Mouse (Mus musculus): Measurements from ENCODE around the gene Lrrc27. TPM values are rescaled to one million over a fixed set of nuclear protein-coding genes. Genes with fewer than 3 reads are reported as not detected.

Gene Lrrc27
- polyA plus RNA-seq, 1 experiment = 5.4 TPM

DNA sequence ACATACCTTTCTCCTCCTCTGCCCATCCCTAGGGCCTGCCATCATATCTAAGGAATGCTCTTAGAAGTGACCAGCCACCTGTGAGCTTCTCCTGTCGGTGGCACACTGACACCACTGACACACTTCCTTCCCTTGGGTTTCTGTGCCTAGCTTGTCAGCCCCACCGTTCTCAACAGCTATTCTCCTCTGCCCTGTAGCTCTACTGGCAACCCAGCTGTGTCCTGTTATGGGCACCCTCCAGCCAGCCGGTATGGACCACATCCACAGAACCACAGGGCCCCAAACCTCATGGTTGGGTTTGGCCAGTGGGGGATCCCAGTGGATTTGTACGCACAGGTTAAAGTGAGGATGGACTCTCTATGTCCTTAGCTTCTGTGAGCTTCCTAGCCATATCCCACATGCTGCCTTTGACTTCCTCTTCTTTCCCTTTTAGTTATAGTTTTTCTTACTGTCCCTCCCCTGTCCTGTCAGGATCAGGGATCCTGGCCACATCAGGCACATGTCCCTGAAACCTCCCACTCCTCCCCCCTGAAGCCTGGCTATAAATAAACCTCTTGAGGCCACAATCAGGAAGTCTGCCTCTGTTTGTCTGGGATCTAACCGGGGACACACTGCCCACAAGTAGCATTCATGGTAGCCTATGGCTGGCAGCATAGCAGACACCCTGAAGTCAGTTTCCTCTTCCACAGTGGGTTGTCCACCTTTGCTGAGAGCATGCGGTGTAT is 15.8 kb downstream of the Lrrc27 start:
- H3K27me3 ChIP-seq (ENCODE audit: control insufficient read depth, insufficient read depth, insufficient read length) = no peaks in the 10 kb centered on the region
- no peak overlapping the region for H3ac ChIP-seq (ENCODE audit: control insufficient read depth, insufficient read length, low read depth)
- TF ChIP-seq USF1 (IDR thresholded peaks at IDR 0.05; ENCODE audit: low read depth) = no peak
- no peak for TF ChIP-seq MYOD1 (IDR thresholded peaks at IDR 0.05; ENCODE audit: control insufficient read depth, insufficient read length, low read depth)
- TF ChIP-seq MAX (IDR thresholded peaks at IDR 0.05) = no peak
- TF ChIP-seq CEBPB (IDR thresholded peaks at IDR 0.05; ENCODE audit: low read depth) = no peak
- no peak for TF ChIP-seq FOSL1 (IDR thresholded peaks at IDR 0.05; ENCODE audit: insufficient read depth, low read length, poor library complexity, severe bottlenecking)
- no peak for TF ChIP-seq MYOG (IDR thresholded peaks at IDR 0.05; ENCODE audit: control insufficient read depth, extremely low read depth, insufficient read length)
- TF ChIP-seq CTCF (IDR thresholded peaks at IDR 0.05; ENCODE audit: control insufficient read depth, insufficient read depth, insufficient read length) = no peak
- H3K36me3 ChIP-seq (ENCODE audit: control insufficient read depth, insufficient read depth) = no peaks in the 10 kb centered on the region
- no peaks in the 10 kb centered on the region for H3K79me2 ChIP-seq (ENCODE audit: control insufficient read depth, insufficient read depth)
- H3K4me3 ChIP-seq (ENCODE audit: insufficient read depth, poor library complexity, severe bottlenecking) = no peak overlapping the region
- no peaks in the 10 kb centered on the region for H3K79me3 ChIP-seq (ENCODE audit: low read depth)

DNA sequence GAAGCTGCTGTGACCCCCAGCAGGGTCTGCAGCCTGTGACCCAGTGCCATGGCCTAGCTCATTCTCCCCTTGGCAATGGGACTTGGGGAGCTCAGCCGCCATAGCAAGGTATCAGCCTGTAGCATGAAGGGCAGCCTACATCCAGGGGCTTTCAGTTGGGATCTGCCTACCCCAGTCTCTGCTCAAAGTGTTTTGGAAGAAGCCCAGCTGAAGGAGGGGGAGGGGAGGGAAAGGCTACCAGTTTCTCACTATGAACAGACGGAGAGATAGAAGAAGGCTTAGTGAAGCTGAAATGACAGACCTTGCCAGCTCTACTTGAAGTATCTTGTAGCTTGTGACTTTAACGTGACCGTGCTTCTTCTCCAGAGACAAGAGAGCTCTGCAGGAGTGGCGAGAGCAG is 17.0 kb downstream of the Lrrc27 start:
- Histone ChIP-seq H3K79me2 (ENCODE audit: control insufficient read depth, insufficient read depth) (no peaks in the 10 kb centered on the region), H3K4me3 (ENCODE audit: insufficient read depth, poor library complexity, severe bottlenecking) (no peak overlapping the region), H3K27me3 (ENCODE audit: control insufficient read depth, insufficient read depth, insufficient read length) (no peaks in the 10 kb centered on the region), H3K36me3 (ENCODE audit: control insufficient read depth, insufficient read depth) (no peaks in the 10 kb centered on the region), H3K79me3 (ENCODE audit: low read depth) (no peaks in the 10 kb centered on the region), H3ac (ENCODE audit: control insufficient read depth, insufficient read length, low read depth) (no peak overlapping the region)
- no peak for TF ChIP-seq MAX (IDR thresholded peaks at IDR 0.05)
- no peak for TF ChIP-seq USF1 (IDR thresholded peaks at IDR 0.05; ENCODE audit: low read depth)
- TF ChIP-seq FOSL1 (IDR thresholded peaks at IDR 0.05; ENCODE audit: insufficient read depth, low read length, poor library complexity, severe bottlenecking) = no peak
- no peak for TF ChIP-seq CTCF (IDR thresholded peaks at IDR 0.05; ENCODE audit: control insufficient read depth, insufficient read depth, insufficient read length)
- TF ChIP-seq MYOD1 (IDR thresholded peaks at IDR 0.05; ENCODE audit: control insufficient read depth, insufficient read length, low read depth) = no peak
- no peak for TF ChIP-seq MYOG (IDR thresholded peaks at IDR 0.05; ENCODE audit: control insufficient read depth, extremely low read depth, insufficient read length)
- no peak for TF ChIP-seq CEBPB (IDR thresholded peaks at IDR 0.05; ENCODE audit: low read depth)

DNA sequence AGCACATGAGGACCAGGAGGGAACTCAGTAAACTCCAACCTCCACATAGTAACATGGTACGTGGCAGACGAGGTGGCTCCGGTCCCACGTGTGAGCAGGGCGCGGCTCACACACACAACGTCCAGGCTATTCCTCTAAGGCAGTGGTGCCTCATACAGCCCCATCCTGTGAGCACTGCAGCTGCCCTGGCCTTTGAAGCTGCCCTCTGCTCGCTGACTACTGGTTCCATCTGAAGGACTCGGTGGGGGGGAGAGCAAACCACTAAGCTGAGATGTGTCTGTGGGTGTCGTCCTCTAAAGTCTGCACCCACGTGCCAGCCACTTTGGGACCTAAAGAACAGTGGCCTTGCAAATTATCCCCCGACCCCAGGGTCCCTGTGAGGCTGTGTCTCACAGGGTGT is 17.5 kb downstream of the Lrrc27 start:
- Histone ChIP-seq H3K27me3 (ENCODE audit: control insufficient read depth, insufficient read depth, insufficient read length) (no peaks in the 10 kb centered on the region), H3K79me3 (ENCODE audit: low read depth) (no peaks in the 10 kb centered on the region), H3K36me3 (ENCODE audit: control insufficient read depth, insufficient read depth) (no peaks in the 10 kb centered on the region), H3K79me2 (ENCODE audit: control insufficient read depth, insufficient read depth) (no peaks in the 10 kb centered on the region), H3K4me3 (ENCODE audit: insufficient read depth, poor library complexity, severe bottlenecking) (no peak overlapping the region), H3ac (ENCODE audit: control insufficient read depth, insufficient read length, low read depth) (no peak overlapping the region)
- TF ChIP-seq MAX (IDR thresholded peaks at IDR 0.05) = no peak

DNA sequence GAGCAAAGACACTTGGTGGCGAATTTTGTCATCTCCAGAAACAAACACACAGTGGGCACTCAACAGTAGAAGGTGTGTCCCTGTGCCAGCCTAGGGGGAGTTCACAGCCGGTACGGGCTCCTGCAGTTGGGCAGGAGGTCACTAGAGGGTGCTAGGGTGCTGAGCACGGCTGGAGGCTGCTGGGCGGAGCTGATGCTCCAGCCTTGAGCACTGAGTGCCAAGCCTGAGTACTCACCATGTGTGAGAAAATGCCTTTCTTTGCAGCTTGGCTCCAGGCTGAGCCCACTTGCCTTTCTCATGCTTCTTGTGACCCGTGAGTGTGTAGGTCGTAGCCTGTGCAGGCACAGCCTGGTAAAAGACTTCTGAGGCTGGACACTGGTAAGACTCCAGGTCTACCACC is 20.9 kb downstream of the Lrrc27 start:
- TF ChIP-seq MAX (IDR thresholded peaks at IDR 0.05) = no peak
- peak; percentile 96 for TF ChIP-seq CTCF (IDR thresholded peaks at IDR 0.05; ENCODE audit: control insufficient read depth, insufficient read depth, insufficient read length)
- TF ChIP-seq USF1 (IDR thresholded peaks at IDR 0.05; ENCODE audit: low read depth) = no peak
- Histone ChIP-seq H3K27me3 (ENCODE audit: control insufficient read depth, insufficient read depth, insufficient read length) (no peaks in the 10 kb centered on the region), H3K79me2 (ENCODE audit: control insufficient read depth, insufficient read depth) (no peaks in the 10 kb centered on the region), H3K36me3 (ENCODE audit: control insufficient read depth, insufficient read depth) (no peaks in the 10 kb centered on the region), H3ac (ENCODE audit: control insufficient read depth, insufficient read length, low read depth) (peak overlapping the region; percentile 38), H3K79me3 (ENCODE audit: low read depth) (no peaks in the 10 kb centered on the region), H3K4me3 (ENCODE audit: insufficient read depth, poor library complexity, severe bottlenecking) (no peak overlapping the region)

DNA sequence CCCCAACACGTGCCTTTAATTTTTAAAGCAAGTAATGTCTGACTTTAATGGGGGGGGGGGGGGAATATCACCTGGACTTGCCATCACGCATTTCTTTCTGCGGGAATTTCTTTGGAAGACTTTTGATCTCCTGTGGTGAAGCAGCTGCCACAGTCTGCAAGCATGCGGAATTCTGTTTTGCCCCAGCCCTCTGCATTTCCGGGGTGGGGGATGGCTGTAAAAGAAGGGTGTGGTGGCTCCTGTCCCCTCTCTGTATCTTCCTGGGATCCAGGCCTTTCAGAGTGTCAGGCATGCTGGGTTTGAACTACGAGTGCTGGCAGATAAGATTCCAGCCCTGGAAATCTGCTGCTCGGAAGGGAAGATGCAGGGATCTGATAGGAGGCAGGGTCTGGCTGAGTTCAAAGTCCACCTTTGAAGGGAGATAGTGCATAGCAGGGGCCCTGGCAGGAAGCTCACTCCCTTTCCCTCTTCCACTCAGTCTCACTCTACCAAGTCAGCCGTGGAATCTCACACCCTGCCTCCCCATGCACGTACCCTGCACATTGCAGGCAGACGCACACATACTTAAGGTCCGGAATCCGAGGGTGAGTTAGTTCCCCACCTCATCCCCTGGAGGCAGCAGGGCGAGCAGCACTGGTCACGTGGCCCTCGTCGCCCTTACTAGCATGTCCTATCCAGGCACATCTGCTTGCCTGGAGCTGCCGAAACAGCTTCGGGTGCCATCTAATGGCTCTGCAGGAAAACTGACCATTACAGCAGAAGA is 21.8 kb downstream of the Lrrc27 start:
- H3ac ChIP-seq (ENCODE audit: control insufficient read depth, insufficient read length, low read depth) = peak overlapping the region; percentile 12
- TF ChIP-seq MAX (IDR thresholded peaks at IDR 0.05) = no peak
- no peak for TF ChIP-seq CEBPB (IDR thresholded peaks at IDR 0.05; ENCODE audit: low read depth)
- TF ChIP-seq USF1 (IDR thresholded peaks at IDR 0.05; ENCODE audit: low read depth) = peak; percentile 88
- no peak for TF ChIP-seq FOSL1 (IDR thresholded peaks at IDR 0.05; ENCODE audit: insufficient read depth, low read length, poor library complexity, severe bottlenecking)
- no peak overlapping the region for H3K4me3 ChIP-seq (ENCODE audit: insufficient read depth, poor library complexity, severe bottlenecking)
- no peaks in the 10 kb centered on the region for H3K27me3 ChIP-seq (ENCODE audit: control insufficient read depth, insufficient read depth, insufficient read length)
- no peaks in the 10 kb centered on the region for H3K79me2 ChIP-seq (ENCODE audit: control insufficient read depth, insufficient read depth)
- H3K79me3 ChIP-seq (ENCODE audit: low read depth) = no peaks in the 10 kb centered on the region
- H3K36me3 ChIP-seq (ENCODE audit: control insufficient read depth, insufficient read depth) = no peaks in the 10 kb centered on the region

DNA sequence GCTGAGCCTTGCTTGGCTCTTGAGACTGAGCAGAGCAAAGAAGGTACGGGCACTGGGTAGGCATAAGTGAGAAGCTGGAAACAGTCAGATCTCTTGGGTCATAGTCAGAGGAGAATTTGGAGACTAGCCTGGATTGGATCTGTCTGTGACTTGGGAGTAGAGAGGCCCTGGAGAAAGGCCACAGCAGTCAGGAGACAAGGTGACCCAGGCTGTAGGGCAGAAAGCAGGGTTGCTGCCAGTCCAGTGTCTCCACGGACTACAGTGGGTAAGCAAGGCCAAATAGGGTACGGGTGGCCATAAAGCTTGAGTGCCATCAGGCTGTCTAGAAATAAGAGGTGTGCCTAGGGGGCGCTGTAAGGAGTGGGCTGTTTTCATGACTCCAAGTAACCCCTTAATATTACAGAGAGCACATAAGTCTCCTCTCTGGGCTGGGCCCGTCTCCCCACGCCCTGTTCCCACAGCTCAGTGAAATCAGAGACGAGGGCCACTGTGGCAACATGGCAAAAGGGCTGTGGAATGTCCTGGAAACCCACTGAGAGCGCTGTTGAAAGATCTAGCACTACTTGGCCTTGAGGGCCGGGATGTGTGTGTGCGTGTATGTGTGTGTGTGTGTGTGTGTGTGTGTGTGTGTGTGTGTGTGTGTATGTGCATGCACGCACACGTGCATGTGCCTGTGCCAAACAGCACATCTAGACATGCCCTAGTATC is 23.0 kb downstream of the Lrrc27 start:
- no peak overlapping the region for H3ac ChIP-seq (ENCODE audit: control insufficient read depth, insufficient read length, low read depth)
- no peaks in the 10 kb centered on the region for H3K79me3 ChIP-seq (ENCODE audit: low read depth)
- no peaks in the 10 kb centered on the region for H3K79me2 ChIP-seq (ENCODE audit: control insufficient read depth, insufficient read depth)
- no peaks in the 10 kb centered on the region for H3K27me3 ChIP-seq (ENCODE audit: control insufficient read depth, insufficient read depth, insufficient read length)
- no peaks in the 10 kb centered on the region for H3K36me3 ChIP-seq (ENCODE audit: control insufficient read depth, insufficient read depth)
- no peak overlapping the region for H3K4me3 ChIP-seq (ENCODE audit: insufficient read depth, poor library complexity, severe bottlenecking)
- TF ChIP-seq FOSL1 (IDR thresholded peaks at IDR 0.05; ENCODE audit: insufficient read depth, low read length, poor library complexity, severe bottlenecking) (no peak), USF1 (IDR thresholded peaks at IDR 0.05; ENCODE audit: low read depth) (no peak), CEBPB (IDR thresholded peaks at IDR 0.05; ENCODE audit: low read depth) (no peak), MYOG (IDR thresholded peaks at IDR 0.05; ENCODE audit: control insufficient read depth, extremely low read depth, insufficient read length) (no peak), MYOD1 (IDR thresholded peaks at IDR 0.05; ENCODE audit: control insufficient read depth, insufficient read length, low read depth) (no peak), MAX (IDR thresholded peaks at IDR 0.05) (no peak), CTCF (IDR thresholded peaks at IDR 0.05; ENCODE audit: control insufficient read depth, insufficient read depth, insufficient read length) (no peak)
